Mouse (Mus musculus) gastrocnemius, adult 2 months (tissue): ENCODE data around the gene Akt3. TPM values are rescaled to one million over a fixed set of nuclear protein-coding genes. Genes with fewer than 3 reads are reported as not detected.

ENCODE experiments used
- DNase-seq: peaks from one replicate; pipeline ENCODE4 v3.0.0; 2022
- H3K27ac ChIP-seq: fragments of 200-600 bp; 2 replicates; pipeline ENCODE4 v1.8.1; 2022; ENCODE audit warnings: mild to moderate bottlenecking
- H3K4me3 ChIP-seq: fragments of 200-600 bp; 2 replicates; pipeline ENCODE4 v1.8.1; 2022; ENCODE audit warnings: mild to moderate bottlenecking, moderate library complexity
- CTCF ChIP-seq: fragments of 200-600 bp; IDR thresholded peaks from 2 replicates; pipeline ENCODE4 v1.8.1; 2022; ENCODE audit warnings: antibody characterized with exemption, mild to moderate bottlenecking, moderate library complexity
- intact Hi-C: fragments of 180-260 bp; cut with DNase I; formaldehyde crosslinking; loops from one replicate; pipeline ENCODE4 v1.15.1; 2025
- total RNA-seq, 2 experiments: library from RNA; stranded (reverse); gene quantifications; 2 replicates each; pipeline ENCODE4 v1.2.3; 2021

Gene Akt3
- total RNA-seq, 2 experiments from 2014 or later, result 9.1 to 11.0 TPM

DNA sequence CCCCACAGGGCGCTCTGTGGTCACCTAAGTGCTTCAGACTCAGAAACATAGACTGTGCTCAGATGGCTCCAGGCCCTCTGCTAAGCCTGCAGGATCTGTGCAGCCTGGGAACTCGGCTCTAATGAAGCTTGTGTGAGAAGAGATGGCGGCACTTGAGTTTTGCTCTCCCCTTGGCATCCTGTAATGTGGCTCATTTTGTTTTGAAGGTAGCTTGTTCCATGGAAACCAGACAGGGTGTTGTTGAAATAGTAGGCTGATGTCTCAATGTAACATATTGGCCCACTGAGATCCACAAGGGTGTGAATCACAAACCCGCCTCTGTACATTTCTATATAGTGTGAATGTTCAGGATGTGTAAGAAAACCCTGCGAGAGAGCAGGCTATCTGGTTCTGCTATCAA, 277.9 kb downstream of the Akt3 start:
- Histone ChIP-seq H3K27ac (no peak overlapping the region), H3K4me3 (no peak overlapping the region)
- TF ChIP-seq CTCF, result no peak
- intact Hi-C loops, result no loop called here
- no peak for DNase-seq

DNA sequence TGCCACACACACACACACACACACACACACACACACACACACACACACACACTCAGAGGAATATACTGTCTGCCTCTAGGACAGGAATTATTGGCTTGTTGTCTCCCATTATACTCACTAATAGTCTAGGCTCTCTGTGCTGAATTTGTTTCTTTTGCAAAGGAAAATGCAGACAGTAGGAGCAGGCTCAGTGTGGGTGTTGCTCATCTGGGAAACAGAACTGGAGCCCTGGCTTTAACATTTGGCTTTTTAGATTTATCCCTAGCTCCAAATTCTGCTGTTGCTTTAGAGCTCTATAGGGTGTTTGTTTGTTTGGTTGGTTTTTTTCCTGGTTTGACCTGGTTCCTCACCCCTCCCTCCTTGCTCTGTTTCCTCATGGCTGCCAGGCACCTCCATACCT, 278.8 kb downstream of the Akt3 start:
- no peak for TF ChIP-seq CTCF
- H3K27ac ChIP-seq, result no peak overlapping the region
- intact Hi-C loops, result no loop called here
- DNase-seq, result no peak
- H3K4me3 ChIP-seq, result no peak overlapping the region

DNA sequence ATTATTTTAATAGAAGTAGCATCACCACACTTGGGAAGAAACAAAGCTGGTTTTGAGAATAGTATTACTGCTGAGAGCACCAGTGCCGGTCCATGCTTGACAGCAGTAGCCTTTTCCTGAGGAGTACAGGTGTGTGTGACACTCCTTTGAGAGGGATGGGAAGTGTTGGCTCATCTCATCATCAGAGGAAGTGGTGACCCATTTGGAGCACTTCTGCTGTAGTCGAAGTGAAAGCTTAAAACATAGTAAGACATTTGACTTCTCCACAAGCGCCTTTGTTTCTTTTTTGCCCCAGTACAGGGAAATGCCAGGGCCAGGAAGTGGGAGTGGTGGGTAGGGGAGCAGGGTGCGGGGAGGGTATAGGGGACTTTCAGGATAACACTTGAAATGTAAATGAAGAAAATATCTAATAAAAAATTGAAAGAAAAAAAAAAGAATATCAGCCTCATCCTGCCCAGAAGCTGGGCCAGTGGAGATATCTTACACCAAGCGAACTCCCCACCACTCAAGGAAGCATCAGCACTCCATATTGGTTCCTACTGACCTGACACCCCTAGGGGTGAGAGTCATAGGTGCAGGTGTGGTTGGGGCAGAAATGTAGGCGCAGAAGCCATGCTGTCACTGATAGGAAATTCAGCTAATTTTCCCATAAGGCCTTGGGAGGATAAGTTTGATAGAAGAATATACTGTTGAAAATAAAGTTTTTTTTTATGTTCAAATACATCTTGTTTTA, 284.5 kb downstream of the Akt3 start:
- no peak overlapping the region for H3K27ac ChIP-seq
- no peak for DNase-seq
- intact Hi-C loops, result no loop called here
- no peak for TF ChIP-seq CTCF
- H3K4me3 ChIP-seq, result no peak overlapping the region

DNA sequence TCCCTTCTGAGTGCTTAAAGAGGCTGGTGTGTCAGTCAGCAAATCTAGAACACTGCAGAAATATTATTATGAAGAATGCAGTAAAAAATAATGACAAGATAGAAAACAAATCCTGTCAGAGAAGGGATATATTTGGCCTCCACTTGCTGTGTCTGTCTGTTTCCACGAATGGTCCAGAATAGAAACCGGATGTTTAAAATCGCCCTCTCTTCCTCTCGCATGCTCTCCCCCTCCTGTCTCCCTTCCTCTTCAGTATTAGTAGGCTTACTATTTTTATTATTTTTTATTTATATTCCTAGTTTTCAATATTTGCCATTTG, 286.6 kb downstream of the Akt3 start:
- no peak for TF ChIP-seq CTCF
- DNase-seq, result no peak
- intact Hi-C loops, result no loop called here
- H3K4me3 ChIP-seq, result no peak overlapping the region
- no peak overlapping the region for H3K27ac ChIP-seq

DNA sequence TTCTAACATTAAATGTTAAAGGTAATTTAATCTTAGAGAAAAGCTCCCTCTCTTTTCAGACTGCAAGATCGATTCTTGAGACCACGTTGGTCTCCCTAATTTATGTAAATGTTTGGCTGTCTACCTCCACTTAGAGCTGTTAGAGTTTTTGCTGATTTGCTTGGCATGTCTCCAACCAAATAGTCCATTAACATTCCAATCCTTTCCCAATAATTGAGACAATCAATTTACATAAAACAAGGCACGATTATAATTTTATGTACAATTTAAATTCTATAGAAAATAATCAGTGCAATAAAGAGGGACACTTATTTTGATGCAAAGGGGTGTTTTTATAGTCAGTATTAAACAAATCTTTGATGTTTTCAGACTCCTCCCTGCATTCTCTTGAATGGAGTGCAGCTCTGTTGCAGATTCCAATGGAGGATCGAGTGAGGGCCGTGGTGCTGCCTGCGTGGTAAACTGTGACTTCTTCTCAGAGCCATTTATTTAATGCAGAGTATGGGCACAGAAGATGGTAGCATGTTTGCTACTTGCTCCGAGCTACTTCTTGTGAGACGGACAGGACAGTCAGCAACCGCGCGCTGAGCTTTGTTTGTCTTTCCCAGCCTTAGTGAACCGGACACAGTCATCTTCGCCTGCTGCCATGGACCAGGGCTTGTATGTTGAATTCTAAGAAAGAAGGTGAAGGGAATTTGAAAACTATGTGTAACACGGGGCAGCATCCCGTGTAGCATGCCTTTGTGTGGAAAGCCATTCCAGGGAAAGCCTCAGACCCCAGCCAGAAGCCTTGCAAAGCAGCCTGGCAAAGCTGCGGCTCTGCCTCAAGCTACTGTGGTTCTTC, 287.1 kb downstream of the Akt3 start:
- no peak for TF ChIP-seq CTCF
- intact Hi-C loops, result no loop called here
- DNase-seq, result no peak
- Histone ChIP-seq H3K27ac (no peak overlapping the region), H3K4me3 (no peak overlapping the region)

Other genes with a start within 250 kb of the Akt3 start
- gene Zbtb18, start 184.1 kb upstream of the Akt3 start, total RNA-seq, result 100 to 1,000 TPM in 1 of 2 experiments, 10 to 100 TPM in 1; 97.8 to 110 TPM